Mouse (Mus musculus) ovary, postnatal 10 days (tissue): ENCODE measurements at regions not wholly inside any gene's neighbourhood (a gene's known extent, or its start where the extent isn't known, plus 50 kb on each side); places are given as distances from the start of the nearest gene placed in this dataset.

ENCODE experiments used
- DNase-seq: peaks from one replicate; pipeline ENCODE4 v3.0.0; 2022; ENCODE audit warnings: low spot score

- DNase-seq: no peak
Observed at GRCm38 (mm10) chr10:97387196-97387876, 92.1 kb upstream of the Dcn start.

- DNase-seq: no peak
Observed at GRCm38 (mm10) chr10:97389647-97390590, 89.5 kb upstream of the Dcn start.

DNA sequence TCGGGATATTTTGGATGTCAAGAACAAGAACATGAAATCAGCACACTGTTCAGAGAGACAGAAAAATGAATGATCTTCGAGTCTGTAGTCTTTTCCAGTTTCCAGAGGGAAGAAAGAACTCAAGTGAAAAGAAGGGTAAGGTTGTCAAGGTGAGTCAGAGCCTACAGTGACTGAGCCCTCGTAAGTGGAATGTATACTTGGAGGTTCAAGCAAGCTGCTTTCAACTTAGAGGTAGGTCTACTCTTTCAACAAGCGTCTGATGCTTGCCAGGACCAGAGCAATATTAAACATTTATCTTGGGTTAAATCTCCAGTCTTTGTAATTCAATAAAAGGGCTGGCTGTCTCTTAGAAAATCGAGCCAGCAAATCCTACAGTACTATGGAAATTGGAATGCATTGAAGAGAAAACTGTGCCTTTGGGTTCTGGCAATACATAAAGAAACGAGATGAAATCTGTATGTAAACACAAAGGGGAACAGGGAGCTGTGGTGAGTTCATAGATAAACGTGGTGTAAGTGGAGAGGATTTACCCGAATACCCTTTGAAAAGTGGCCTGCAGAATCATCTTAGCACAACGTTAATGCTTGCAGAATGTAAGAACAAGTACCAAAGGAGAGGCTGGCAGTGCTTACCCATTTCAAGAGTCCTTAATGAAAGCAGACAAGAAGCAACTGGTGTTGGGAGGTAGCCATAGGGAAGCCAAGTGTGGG lies 82.2 kb upstream of the Dcn start:
- no peak for DNase-seq

GRCm38 (mm10) chr10:97397896-97398295 lies 81.5 kb upstream of the Dcn start:
- no peak for DNase-seq

DNA sequence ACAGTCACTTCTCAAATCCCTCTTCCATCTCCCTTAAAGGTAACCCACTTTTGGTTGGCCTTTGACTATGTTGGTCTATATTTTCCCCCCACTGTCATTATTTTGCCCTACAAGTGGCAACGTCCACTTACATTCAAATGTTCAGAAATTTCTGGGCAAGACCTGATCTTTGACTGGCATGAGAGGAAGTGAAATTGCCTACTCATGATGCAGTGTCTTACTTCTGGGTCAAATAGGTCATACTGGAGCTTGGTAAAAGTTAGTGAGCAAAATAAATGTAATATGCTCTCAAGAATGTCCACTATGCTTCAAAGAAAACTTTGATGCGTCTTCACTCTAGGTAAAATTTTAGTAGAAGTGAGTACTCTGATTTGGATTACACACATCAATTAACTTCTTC lies 76.9 kb upstream of the Dcn start:
- no peak for DNase-seq

DNA sequence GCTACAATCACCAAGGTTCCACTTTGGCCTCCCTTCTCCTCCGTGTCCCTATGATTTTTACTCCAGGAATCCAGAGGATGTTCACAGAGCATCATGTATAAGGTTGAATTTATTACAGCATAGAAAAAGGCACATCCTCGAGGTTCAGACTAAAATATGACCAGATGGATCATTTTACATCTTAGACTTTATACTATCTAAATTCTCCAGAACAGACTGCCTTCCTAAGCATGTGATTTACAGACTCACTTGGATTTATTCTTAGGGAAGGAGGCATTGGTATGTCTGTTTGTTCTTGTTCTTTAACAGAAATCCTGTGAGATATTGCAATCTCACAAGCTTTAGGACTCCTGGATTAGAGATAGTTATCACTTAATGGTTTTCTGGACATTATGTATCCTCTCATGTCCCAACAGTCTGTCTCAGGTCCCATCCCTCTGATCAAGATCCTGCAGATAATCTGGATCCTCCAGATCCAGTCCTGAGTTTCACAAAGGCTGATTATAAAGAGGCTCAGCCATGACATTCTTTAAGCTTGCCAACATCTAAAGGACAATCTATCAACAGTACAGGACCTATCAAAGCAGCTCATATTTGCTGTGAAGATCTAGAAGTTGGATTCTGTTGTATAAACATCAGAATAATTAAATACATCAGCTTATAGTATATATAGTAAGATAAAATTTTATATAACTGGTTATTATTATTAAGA lies 75.2 kb upstream of the Dcn start:
- no peak for DNase-seq

DNA sequence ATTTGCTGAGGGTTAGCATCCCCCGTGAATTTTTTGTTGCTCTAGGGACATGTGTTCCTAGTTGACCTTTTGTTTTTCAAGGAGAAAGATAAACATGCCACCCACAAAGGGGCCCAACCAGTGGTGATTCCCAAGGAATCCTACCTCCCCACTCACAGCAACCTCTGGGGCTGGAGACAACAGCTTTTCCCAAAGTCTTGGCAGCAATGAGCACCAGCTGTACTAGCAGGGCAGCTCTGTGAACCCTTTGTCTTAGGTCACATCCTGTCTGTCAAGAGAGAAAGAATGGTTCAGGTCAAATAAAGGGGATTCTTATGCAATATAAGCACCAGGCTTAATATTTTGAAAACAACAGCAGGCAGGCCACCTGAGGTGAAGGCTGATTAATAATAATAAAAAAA lies 70.2 kb upstream of the Dcn start:
- no peak for DNase-seq

DNA sequence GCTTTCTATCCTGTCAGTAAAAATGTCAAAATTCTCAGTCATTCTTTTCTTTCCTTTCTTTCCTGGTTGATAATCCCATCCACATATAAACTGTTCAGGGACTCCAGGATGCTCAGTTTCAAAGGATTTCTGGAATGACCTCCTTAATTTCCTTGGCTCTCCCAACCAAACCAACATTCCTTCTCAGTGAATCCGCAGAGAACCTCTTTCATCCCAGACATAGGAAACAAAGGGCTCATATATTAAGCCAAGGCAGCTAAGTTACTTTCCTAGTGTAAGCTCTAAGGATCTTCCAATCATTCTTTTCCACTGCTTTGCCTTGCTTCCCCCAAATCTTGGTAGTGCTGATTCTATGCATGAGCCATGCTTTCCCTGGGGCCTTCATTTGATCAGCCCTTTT lies 69.5 kb upstream of the Dcn start:
- no peak for DNase-seq

GRCm38 (mm10) chr10:97422579-97422978 lies 56.8 kb upstream of the Dcn start:
- no peak for DNase-seq

GRCm38 (mm10) chr10:97423039-97423700 lies 56.2 kb upstream of the Dcn start:
- no peak for DNase-seq
